Mouse (Mus musculus) E14TG2a.4 (cell line): ENCODE results near the gene Ltc4s.

ENCODE experiments used
- CTCF ChIP-seq: conservative IDR thresholded peaks from 2 replicates; pipeline ENCODE4 v1.5.1; 2014; ENCODE audit warnings: low read length
- POU5F1 ChIP-seq: IDR thresholded peaks from 2 replicates; pipeline ENCODE4 v1.6.1; 2014; ENCODE audit warnings: low read length, borderline replicate concordance

- TF ChIP-seq CTCF (no peak), POU5F1 (no peak)
Measured at GRCm38 (mm10) chr11:50210505-50211151, 27.8 kb downstream of the Ltc4s start, which contains the start of the genes Sqstm1 and Mgat4b.
